Mouse (Mus musculus) gastrocnemius, postnatal 25 days (tissue): ENCODE results near the gene Arf5. TPM values are rescaled to one million over a fixed set of nuclear protein-coding genes. Genes with fewer than 3 reads are reported as not detected.

Source experiments
- DNase-seq: peaks from one replicate; pipeline ENCODE4 v3.0.0; 2022
- total RNA-seq, 2 experiments: library from RNA; stranded (reverse); gene quantifications; 1 replicate in 1 of 2; 2 replicates in 1 of 2; pipeline ENCODE4 v1.2.3; 2021

Gene Arf5
- total RNA-seq, 2 experiments from 2014 or later = 79.8 to 88.0 TPM

GRCm38 (mm10) chr6:28427096-28427839 is 3.9 kb downstream of the Arf5 start, which contains the start of gene Fscn3:
TSS of gene Fscn3 (plus strand) at chr6:28427789.
- no peak for DNase-seq

- no peak for DNase-seq
These were observed 4.9 kb downstream of the Arf5 start, which contains the start of gene Gcc1 for GRCm38 (mm10) chr6:28428290-28428689. TSS of gene Gcc1 (minus strand) at chr6:28428390.

- no peak for DNase-seq
These were observed 6.5 kb downstream of the Arf5 start for GRCm38 (mm10) chr6:28429870-28430269.

GRCm38 (mm10) chr6:28430795-28431537 is 7.6 kb downstream of the Arf5 start:
- no peak for DNase-seq

- DNase-seq = no peak
These were observed 8.1 kb downstream of the Arf5 start for GRCm38 (mm10) chr6:28431538-28431855.

- DNase-seq = no peak
These were observed 24.6 kb downstream of the Arf5 start for GRCm38 (mm10) chr6:28447937-28448336.

GRCm38 (mm10) chr6:28449253-28449652 is 25.9 kb downstream of the Arf5 start, which contains the start of gene Pax4:
TSS of gene Pax4 (minus strand) at chr6:28449353.
- DNase-seq = no peak

- DNase-seq = no peak
These were observed 27.1 kb downstream of the Arf5 start for GRCm38 (mm10) chr6:28450481-28450880.

GRCm38 (mm10) chr6:28450977-28451376 is 27.6 kb downstream of the Arf5 start:
- no peak for DNase-seq

- no peak for DNase-seq
These were observed 35.9 kb downstream of the Arf5 start for GRCm38 (mm10) chr6:28459221-28459668.

- peak; percentile 22 for DNase-seq
These were observed 37.2 kb downstream of the Arf5 start for GRCm38 (mm10) chr6:28460534-28460933.

- DNase-seq = no peak
These were observed 41.3 kb downstream of the Arf5 start for GRCm38 (mm10) chr6:28464630-28465029.

- no peak for DNase-seq
These were observed 46.8 kb downstream of the Arf5 start for GRCm38 (mm10) chr6:28470017-28470602.

GRCm38 (mm10) chr6:28470621-28471020 is 47.3 kb downstream of the Arf5 start:
- DNase-seq = no peak

GRCm38 (mm10) chr6:28471284-28472035 is 48.1 kb downstream of the Arf5 start:
- no peak for DNase-seq

- no peak for DNase-seq
These were observed 50.9 kb downstream of the Arf5 start for GRCm38 (mm10) chr6:28474211-28474610.

- no peak for DNase-seq
These were observed 51.5 kb downstream of the Arf5 start, which contains the start of gene Snd1 for GRCm38 (mm10) chr6:28474839-28475238. TSS of gene Snd1 (plus strand) at chr6:28475139.

Other genes with a start within 250 kb of the Arf5 start
- 1 to 10 TPM; 5.1 to 5.5 TPM for gene Zfp800, start 25.6 kb upstream of the Arf5 start, total RNA-seq
- gene Fscn3, start 4.2 kb downstream of the Arf5 start, total RNA-seq = not detected
- 1 to 10 TPM; 5.8 to 6.6 TPM for gene Gcc1, start 4.8 kb downstream of the Arf5 start, total RNA-seq
- not detected for gene Pax4, start 25.8 kb downstream of the Arf5 start, total RNA-seq
- gene Snd1, start 51.6 kb downstream of the Arf5 start, total RNA-seq = 10 to 100 TPM; 35.4 to 40.7 TPM